Mouse (Mus musculus): ENCODE measurements around the gene Fbxo27. TPM values are rescaled to one million over a fixed set of nuclear protein-coding genes. Genes with fewer than 3 reads are reported as not detected.
A peak's percentile ranks its signal among the peaks of the same experiment; 100 is the strongest.
"Not testable (repeated sequence)": the region's sequence is repeated elsewhere in the genome, so short reads cannot be mapped to it uniquely, and the experiment has no call there.

Gene Fbxo27
- 1 to 10 TPM; 1.1 to 2.9 TPM for polyA plus RNA-seq (2017; shearing (Covaris generic))

DNA sequence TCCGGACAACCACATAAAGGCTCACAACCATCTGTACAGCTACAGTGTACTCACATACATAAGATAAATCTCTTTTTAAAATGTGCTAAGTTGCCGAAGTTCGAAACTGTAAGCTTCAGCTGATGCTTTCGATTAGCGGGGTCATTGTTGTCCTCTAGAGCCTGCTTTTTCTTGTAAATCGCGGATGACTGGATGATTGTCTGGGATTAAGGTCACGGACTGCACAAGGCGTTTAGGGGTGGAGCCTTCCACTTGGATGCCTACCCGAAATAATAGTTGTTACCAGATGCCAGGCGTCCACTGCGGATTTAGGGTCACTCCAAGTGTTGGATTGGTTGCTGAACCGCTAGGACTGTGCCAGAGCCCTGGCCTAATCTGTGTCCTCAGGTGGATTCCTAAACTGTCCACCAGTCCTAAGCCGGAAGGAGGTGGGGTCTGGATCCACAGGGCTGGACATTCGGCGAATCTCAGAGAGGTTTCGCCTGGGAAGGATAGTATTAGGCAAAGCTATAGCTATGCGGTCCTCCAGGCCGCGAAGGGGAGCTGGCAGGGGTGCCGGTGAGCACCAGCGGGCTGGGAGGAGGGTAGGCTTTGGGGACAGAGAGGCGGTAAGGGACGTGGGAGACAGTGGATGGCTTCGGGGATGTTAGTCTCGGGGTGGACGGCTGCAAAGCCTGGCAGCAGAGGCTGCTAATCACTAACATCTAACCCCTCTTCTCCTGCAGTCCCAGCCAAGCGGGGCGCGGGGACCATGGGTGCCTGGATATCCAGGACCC lies at the start of gene Fbxo27:
TSS of gene Fbxo27 (plus strand) at position 305 of the 776 bp plus-strand sequence.
- ATAC-seq: no peak

DNA sequence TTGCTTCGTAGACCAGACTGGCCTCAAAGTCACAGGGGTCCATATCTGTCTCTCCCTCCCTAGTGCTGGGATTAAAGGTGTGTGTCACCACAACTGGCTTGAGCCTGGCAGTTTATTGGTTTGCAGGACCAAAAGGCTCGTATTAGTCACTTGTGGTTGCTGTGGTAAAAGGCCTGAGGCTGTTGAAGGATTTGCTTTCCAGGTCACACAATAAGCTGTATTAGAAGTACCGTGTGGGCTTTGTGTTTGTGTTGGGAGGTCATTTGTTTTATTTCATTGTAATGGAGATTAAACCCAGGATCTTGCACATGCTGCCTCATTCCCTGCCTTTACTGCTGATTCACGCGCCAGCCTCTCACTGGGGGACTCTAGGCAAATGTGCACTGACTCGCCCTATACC lies 47.3 kb upstream of the Fbxo27 start:
- no peak for ATAC-seq

DNA sequence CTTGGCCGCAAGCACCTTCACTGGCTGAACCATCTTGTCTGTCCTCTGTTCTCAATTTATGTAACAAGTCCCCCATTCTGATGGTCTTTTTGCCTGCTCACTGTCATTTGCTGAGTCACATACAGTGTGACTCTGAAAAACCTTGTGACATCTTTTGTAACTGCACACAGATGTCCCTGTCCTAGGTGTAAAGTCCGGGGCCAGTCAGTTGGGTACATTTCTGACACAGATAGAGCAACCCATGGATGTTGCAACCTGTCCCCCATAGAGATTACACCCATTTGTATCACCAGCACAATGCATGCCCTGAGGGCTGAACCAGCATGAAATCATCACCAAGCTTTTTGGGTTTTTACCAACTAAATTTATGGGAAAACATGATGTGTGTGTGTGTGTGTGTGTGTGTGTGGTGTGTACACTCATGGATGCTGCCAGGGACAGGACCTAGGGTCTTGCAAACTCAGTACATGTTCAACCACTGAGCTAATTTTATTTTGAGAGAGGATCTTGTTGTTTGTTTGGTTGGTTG lies 46.6 kb upstream of the Fbxo27 start:
- no peak for ATAC-seq

DNA sequence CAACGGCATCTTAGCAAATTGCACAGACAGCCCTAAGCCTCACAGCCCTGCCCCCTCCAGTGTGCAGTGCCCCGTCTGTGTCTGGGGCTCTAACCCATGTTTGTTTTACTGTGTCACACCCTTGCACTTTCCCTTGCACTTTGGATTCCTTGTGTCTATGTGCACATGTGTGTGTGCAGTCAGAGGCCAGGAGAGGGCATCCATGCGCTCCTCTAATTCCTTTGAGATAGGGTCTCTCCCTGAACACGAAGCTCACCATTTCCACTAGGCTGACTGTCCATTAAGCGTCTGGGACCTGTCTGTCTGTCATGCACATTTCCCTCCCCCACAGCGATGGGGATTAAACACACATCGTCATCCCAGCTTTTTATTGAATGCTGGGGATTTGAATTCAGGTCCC lies 45.6 kb upstream of the Fbxo27 start:
- no peak for ATAC-seq

DNA sequence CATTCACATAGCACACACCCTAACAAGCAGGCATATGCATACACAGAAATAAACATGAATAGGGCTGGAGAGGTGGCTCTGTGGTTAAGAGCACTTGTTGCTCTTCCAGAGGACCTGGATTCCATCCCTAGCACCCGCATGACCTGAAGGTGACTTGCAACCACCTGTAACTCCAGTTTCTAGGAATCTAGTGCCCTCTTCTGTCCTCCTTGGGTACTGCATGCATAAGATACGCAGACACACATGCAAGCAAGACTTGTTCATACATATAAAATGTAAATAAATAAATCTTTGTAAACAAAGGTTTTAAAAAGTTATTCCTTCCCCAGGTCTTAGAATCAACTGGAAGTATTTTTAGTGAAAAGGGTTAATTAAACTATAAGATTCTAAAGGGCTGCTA lies 41.5 kb upstream of the Fbxo27 start:
- ATAC-seq: no peak

DNA sequence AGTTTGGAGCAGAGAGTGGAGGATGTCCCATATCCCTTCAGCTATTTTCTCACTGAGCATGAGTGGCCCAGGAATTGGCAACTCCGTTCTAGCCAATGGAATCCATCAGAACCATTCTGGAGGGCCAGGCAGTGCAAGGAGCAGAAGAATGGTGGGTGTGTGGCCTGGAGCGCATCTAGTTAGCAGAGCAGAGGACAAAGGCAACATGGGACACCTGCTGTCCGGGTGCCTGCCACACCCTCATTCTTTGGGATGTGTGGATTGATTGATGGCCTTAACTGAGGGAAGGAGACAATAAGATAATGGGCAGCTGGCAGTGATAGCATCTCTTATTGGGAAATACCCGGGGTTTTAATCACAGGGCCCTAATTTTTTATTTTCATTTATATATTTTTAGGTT lies 36.2 kb upstream of the Fbxo27 start:
- no peak for ATAC-seq

DNA sequence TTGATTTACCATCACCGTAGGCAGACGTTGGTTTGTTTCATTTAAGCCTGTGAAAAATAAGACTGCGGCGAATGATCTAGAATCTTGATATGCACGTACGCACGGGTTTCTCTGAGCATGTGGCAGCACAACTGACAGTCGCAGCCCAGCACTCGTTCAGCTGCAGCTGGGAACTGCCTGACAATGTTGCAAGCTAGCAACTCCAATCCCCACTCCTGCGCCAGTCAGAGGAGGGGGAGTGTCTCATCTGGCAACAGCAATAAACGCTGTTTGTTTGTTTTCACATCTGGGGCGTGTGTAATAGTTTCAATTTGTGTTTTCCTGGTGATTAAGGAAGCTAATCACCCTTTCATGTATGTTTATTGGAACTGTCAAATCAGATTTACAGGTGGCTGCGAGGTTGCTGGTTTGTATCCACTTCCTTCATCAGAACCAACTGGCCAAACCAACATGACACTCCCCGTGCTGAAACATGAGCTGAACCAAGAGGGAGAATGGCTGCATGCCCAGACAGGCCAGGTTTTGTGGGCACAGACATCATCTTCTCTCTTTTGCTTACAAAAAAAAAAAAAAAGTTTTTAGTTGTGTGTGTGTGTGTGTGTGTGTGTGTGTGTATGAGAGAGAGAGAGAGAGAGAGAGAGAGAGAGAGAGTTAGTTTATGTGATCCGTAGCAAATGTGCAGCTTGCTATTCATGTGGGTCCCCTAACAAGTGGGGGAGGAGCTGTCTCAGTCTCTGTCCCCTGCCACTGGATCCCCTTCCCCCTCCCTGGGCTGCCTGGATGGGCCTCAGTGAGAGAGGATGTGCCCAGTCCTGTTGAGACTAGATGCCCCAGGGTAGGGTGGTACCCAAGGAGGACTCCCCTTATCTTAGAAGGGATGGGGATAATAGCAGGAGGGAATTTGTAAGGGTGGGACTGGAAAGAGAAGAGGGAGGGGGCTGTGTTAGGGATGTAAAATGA lies 26.7 kb upstream of the Fbxo27 start:
- peak; percentile 43 for ATAC-seq

DNA sequence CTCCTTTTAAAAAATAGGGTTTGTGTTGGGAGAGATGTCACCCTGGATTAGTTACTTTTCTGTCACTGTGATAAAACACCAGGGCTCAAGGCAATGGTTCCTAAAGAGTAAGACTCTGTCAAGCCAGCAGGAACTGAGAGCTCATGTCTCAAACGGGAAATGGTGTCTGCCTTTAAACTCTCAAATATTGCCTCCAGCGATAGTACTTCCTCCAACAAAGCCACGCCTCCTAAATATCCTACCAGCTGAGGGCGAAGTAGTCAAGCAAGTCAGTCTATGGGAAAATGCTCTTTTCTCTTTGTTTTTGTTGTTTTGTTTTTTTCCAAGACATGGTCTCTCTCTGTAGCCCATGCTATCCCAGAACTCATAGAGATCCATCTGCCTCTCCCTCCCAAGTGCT lies 21.5 kb upstream of the Fbxo27 start:
- peak; percentile 72 for ATAC-seq

DNA sequence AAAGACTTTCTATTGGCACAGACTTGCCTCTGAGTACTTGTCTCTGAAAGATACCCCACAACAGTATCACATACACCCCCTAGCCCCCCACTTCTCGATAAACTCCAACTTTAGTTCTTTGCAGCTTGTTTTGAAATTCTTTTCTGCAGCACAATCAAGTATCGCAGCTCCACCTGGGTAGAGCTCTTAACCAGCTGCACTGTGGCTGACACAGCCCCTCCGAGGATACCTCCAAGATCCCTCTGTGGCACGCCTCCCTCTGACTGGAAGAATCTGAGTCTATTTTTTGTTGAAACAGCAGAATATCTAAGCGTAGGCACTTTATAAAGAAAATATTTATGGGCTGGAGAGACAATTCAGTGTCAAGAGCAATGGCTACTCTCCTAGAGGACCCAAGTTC lies 20.4 kb upstream of the Fbxo27 start:
- no peak for ATAC-seq

DNA sequence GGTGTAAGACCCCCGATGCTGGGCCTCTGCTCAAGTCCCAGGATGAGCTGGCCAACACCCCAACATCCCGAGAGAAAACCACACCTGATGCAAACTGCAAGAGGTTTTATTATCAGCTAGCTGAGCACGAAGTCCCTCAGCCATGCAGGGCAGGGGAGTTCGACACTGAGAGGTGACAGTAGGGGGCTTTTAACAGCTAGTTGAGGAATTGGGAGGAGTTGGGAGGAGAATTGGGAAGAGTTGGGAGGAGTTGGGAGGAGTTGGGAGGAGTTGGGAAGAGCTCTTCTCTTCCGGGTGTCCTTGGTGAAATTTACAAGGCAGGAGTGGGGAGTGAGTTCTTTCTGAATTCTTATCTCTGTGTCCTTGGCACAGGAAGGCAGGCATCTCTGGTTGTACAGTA lies 19.9 kb upstream of the Fbxo27 start:
- not testable (repeated sequence) for ATAC-seq

DNA sequence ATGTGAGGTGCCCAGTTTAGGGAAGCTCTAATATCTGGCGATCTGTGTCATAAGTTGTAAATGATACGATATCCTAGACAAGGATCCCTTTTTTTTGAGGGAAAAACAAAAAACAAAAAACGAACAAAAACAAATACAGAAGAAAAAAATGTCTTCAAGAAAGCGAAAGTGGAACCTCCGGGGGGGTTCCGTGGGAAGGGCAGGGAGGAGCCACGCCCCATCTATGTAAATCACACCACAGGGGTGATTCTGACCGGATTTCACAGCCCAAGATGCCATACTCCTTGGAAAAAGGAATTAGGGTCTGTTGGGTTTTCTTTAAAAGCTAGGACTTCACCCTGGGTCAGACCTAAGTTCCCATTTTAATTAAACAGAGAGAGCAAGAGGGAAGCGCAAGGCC lies 17.7 kb upstream of the Fbxo27 start:
- ATAC-seq: no peak

DNA sequence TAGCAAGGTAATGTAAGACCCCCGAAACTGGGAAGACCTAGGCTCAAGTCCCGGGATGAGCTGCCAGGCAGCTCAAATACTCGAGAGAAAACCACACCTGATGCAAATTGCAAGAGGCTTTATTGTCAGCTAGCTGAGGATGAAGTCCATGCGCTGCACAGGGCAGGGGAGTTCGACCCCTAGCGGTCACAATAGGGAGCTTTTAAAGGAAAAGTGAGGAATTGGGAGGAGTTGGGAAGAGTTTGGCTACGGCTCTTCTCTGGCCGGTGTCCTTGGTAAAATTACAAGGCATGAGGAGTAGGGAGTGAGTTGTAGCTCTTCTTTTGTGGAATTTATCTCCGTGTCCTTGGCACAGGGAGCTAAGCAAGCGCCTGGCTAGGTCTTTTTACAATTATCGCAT lies 16.9 kb upstream of the Fbxo27 start:
- ATAC-seq: no peak

DNA sequence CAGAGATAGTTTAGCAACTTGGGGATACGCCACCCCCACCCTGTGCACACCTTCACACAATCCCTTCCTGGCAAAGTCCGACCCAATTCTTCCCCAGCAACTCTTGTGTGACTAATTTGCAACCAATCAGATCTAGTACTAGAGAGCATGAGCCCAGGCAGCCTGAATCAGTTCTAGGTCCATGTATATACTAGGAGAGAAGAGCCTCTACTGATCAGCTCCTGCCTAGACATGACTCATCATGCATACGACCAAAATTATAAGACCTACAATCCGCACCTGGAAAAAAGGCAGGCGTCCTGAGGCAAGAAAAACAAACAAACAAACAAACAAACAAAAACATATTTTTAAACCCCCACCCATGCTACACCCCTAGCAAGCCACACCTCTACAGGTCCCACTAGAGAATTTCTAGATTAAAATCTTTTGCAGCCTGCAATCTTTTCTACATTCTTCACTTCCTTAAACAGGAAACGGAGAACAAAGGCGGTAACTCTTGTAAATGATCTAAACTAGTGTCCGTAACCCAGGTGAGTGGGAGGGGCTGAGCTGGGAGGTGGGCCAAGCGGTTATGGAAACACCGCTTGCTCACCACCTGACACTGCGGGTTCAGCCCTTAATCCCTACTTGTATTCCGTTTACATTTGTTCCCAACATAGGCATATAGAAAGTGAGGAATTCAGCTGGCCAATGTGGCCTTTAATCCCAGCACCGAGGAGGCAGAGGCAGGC lies 15.7 kb upstream of the Fbxo27 start:
- peak; percentile 87 for ATAC-seq

DNA sequence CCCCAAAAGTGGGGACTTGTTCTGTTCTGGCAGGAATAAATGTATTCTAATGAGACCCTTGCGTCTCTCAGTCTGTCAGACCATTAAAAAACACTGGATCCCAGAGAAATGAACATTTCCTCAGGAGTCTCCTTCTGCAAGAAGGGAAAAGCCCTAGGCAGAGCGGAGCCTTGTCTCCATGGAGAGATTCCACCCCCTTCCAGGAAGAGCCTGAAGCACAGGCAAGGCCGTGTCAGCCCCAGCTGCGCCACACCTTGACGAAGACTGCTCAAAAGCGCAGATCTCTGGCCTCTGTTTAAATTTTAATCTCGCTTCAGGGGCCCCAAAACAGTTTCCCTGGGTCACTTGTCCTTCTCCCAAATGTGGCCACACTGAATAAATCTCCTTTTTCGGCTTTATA lies 15.0 kb upstream of the Fbxo27 start:
- ATAC-seq: no peak

DNA sequence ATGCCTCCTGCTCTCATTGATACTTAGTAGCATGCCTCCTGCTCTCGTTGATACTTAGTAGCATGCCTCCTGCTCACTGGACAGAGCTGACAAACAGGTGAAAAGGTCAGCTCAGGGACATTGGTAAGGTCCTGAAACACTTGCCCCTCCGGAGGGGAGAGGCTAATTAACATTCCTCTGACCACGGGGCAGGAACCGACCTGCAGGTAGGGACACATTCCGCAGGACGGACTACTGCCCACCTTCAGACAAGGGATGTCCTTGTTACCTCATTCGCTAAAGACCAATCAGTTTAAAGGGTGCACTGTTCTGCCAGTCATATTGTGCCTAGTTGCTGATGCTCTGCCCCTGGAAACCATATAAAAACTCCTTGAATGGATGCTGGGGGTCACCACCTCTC lies 1.6 kb upstream of the Fbxo27 start:
- ATAC-seq: no peak

DNA sequence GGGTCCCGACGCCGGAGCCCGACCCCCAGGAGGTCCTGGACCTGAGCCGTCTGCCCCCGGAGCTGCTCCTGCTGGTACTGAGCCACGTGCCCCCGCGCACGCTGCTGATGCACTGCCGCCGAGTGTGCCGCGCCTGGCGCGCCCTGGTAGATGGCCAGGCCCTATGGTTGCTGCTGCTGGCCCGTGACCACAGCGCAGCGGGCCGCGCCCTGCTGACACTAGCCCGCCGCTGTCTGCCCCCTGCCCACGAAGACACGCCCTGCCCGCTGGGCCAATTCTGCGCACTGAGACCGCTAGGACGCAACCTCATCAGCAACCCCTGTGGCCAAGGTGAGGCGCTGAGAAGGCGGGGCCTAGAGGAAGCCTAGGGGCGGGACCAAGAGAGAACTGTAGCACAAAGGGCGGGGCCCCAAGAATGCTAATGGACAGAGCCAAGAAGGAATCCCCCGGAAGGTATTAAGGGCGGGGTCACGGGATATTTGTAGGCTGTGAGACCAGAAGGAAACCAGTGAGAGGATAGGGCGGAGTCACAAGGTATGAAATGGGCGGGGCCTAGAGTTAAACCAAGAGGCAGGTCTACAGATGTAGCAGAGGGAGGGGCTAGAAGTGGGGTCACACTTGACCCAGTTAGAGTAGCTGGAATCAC lies 795 bp downstream of the Fbxo27 start:
- peak; percentile 88 for ATAC-seq

DNA sequence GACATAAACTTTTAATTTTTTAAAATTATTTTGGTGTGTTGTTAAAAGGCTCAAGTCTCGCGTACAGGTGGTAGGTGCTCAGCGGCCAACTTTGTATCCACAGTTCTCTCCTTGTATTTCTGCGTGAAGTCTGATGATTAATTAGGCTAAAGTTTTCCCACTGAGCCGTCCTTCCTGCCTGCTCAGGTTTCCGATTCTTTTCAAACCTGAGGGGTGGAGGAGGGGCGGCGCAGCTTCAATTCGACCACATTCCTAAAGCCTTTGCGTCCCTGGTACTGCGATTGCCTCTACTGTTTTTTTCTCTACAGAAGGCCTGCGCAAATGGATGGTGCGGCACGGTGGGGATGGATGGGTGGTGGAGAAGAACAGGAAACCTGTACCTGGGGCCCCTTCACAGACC lies 1.8 kb downstream of the Fbxo27 start:
- ATAC-seq: no peak

DNA sequence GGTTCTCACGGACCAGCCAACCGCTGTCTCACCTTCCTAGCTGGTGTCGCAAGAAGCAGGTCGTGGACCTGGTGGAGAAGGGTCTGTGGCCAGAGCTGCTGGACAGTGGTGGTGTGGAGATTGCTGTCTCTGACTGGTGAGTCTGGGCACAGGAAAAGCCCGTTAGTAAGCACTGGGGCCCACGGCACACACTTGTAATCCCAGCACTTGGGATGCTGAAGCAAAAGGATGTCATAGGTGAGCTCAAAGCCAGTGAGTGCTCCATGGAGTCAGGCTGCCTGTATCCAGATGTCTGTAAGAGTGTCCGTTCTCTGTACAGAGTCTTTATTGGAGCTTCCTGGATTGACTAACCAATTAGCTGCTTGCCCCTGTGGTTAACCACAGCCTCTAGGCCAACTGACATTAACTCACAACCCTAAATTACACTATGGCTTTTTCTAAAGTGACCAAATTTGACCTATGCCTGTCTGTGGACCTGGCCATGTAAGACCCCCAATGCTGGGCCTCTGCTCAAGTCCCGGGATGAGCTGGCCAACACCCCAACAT lies 2.4 kb downstream of the Fbxo27 start:
- ATAC-seq: no peak

DNA sequence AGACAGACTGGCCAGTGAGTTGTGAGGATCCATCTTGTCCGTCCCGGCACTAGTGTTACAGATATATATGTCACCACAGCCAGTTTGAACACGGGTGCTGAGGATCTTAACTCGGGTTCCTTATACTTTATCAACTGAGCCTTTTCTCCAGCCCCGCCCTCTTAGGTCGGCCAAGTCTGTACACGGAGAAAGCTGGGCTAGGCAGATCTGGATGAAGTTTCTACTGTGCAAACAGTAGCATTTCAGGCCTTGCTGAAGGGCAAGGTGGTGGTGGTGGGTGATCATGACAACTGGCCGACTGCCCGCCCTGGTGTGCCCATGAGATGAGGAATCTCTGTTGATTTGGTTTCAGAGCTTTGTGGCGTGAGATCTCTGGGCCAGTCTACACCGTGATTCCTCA lies 4.6 kb downstream of the Fbxo27 start:
- no peak for ATAC-seq

DNA sequence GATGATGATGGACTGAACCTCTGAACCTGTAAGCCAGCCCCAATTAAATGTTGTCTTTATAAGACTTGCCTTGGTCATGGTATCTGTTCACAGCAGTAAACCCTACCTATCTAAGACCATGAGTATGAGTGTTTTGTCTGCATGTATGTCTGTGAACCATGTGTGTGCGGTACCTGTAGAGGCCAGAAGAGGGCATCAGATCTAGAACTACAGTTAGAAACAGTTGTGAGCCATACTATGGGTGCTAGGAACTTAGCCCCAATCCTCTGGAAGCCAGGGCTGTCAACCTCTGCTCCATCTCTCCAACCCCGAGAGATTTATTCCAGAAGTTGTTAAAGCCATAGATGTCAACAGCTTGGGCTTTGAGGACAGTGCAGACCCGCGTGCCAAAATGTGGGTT lies 7.6 kb downstream of the Fbxo27 start:
- no peak for ATAC-seq

DNA sequence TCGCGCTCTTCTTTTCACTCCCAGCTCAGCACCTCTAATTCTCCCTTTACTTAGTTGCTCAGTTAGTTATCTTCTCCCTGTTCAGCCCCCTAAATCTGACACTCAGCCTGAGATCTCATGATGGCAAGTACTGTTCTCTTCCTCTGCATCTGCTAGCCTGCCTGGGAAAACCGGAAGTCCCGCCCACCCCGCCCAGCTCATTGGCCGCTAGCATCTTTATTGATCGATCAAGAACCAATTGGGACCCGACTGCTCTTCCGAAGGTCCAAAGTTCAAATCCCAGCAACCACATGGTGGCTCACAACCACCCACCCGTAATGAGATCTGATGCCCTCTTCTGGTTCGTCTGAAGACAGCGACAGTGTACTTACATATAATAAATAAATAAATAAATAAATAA lies 8.7 kb downstream of the Fbxo27 start:
- not testable (repeated sequence) for ATAC-seq

DNA sequence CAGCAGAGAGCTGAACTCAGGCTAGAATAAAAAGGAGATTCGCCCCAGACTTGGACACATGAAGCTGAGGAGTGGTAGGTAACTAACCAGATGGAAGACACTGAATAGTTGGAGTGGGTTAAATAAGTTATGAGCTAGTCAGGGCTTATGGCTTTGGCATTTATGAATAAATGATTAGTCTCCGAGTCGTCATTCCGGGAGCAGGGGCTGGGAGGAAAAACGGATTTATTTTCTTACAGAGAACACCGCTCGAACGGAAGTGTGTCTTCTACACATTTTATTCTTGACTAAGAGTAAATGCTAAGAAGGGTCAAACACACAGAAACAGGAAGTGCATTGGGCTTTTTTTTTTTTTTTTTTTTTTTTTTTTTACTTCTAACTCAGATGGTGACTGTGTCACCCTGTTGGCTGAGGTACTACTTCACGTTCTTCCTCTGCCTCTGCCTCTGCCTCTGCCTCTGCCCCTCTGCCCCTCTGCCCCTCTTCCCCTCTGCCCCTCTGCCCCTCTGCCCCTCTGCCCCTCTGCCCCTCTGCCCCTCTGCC lies 10.0 kb downstream of the Fbxo27 start:
- ATAC-seq: peak; percentile 90
